Mouse (Mus musculus): ENCODE results near the gene Gm21454.
"Not testable (repeated sequence)": the region's sequence is repeated elsewhere in the genome, so short reads cannot be mapped to it uniquely, and the experiment has no call there.

Gm21454 gene

DNA sequence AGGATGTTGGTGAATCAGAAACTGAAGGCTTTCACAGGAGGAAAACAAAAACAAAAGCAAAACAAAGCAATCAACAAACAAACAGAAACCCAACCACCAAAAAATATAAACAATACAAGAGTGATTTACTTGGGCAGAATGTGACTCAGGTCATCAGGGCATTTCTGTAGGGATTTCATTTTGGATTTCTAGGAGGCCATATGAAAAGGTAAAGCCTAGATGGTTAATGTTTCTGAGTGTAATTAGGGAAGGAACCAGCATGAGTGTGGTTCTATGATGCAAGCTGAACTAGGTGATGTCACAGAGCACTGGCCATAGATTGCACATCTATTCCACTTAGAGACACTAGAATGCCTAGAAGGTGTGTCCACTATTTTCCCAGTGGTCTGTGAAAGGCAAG, at the start of gene Gm21454, which contains the start of gene Gm21440:
Gene Gm21454 (plus strand): TSS at position 352 of the 400 bp plus-strand sequence.
Gene Gm21440 (plus strand): TSS at position 301 of the 400 bp plus-strand sequence.
- DNase-seq (ENCODE audit: low read depth, low spot score), result not testable (repeated sequence)

DNA sequence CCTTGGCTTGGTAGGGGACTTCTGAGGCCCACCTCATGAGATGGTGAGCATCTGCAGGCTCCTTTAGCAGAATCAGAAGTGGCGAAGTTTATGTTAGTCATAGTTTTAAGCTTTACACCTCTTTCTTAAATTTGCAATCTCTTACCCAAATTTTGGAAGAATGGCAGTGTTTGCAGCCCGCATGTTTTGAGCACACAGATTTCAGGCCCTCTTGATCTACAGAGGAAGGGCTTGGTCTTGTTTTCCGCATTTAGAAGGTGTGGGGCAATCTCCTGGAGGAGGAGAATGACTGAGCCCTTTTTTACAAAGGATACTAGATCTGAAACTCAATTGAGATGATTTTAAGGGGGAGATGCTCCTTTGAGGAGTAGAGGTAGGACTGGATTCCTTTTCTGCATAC, 28.4 kb upstream of the Gm21454 start, which contains the start of gene Gm21828:
Gene Gm21828 (minus strand): TSS at position 101 of the 400 bp plus-strand sequence.
- DNase-seq (ENCODE audit: low read depth, low spot score), result not testable (repeated sequence)

DNA sequence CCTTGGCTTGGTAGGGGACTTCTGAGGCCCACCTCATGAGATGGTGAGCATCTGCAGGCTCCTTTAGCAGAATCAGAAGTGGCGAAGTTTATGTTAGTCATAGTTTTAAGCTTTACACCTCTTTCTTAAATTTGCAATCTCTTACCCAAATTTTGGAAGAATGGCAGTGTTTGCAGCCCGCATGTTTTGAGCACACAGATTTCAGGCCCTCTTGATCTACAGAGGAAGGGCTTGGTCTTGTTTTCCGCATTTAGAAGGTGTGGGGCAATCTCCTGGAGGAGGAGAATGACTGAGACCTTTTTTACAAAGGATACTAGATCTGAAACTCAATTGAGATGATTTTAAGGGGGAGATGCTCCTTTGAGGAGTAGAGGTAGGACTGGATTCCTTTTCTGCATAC, 96.7 kb downstream of the Gm21454 start, which contains the start of gene Gm21725:
Gene Gm21725 (minus strand): TSS at position 101 of the 400 bp plus-strand sequence.
- not testable (repeated sequence) for DNase-seq (ENCODE audit: low read depth, low spot score)
